Mouse (Mus musculus): Measurements from ENCODE around the gene Myh10.
"Not testable (repeated sequence)": the region's sequence is repeated elsewhere in the genome, so short reads cannot be mapped to it uniquely, and the experiment has no call there.

The Myh10 gene

GRCm38 (mm10) chr11:68692693-68693446 is 1.5 kb downstream of the Myh10 start:
- no peak for DNase-seq (ENCODE audit: low spot score)

- no peak for DNase-seq (ENCODE audit: low spot score)
Observed at GRCm38 (mm10) chr11:68693447-68694040, 2.2 kb downstream of the Myh10 start.

- no peak for DNase-seq (ENCODE audit: low spot score)
Observed at GRCm38 (mm10) chr11:68702370-68702769, 11.0 kb downstream of the Myh10 start.

- DNase-seq (ENCODE audit: low spot score): no peak
Observed at GRCm38 (mm10) chr11:68703360-68703759, 12.0 kb downstream of the Myh10 start.

- no peak for DNase-seq (ENCODE audit: low spot score)
Observed at GRCm38 (mm10) chr11:68704258-68704657, 12.9 kb downstream of the Myh10 start.

GRCm38 (mm10) chr11:68704847-68705246 is 13.5 kb downstream of the Myh10 start:
- no peak for DNase-seq (ENCODE audit: low spot score)

- no peak for DNase-seq (ENCODE audit: low spot score)
Observed at GRCm38 (mm10) chr11:68706524-68707429, 15.4 kb downstream of the Myh10 start.

- no peak for DNase-seq (ENCODE audit: low spot score)
Observed at GRCm38 (mm10) chr11:68707881-68708582, 16.7 kb downstream of the Myh10 start.

GRCm38 (mm10) chr11:68716167-68716566 is 24.8 kb downstream of the Myh10 start:
- no peak for DNase-seq (ENCODE audit: low spot score)

- DNase-seq (ENCODE audit: low spot score): no peak
Observed at GRCm38 (mm10) chr11:68717171-68717840, 25.9 kb downstream of the Myh10 start.

GRCm38 (mm10) chr11:68719096-68719648 is 27.8 kb downstream of the Myh10 start:
- DNase-seq (ENCODE audit: low spot score): no peak

GRCm38 (mm10) chr11:68719774-68720173 is 28.4 kb downstream of the Myh10 start:
- no peak for DNase-seq (ENCODE audit: low spot score)

GRCm38 (mm10) chr11:68724117-68724516 is 32.8 kb downstream of the Myh10 start:
- DNase-seq (ENCODE audit: low spot score): peak; percentile 11

- DNase-seq (ENCODE audit: low spot score): no peak
Observed at GRCm38 (mm10) chr11:68728693-68729092, 37.3 kb downstream of the Myh10 start.

- DNase-seq (ENCODE audit: low spot score): no peak
Observed at GRCm38 (mm10) chr11:68730792-68731191, 39.4 kb downstream of the Myh10 start.

GRCm38 (mm10) chr11:68732066-68732465 is 40.7 kb downstream of the Myh10 start:
- no peak for DNase-seq (ENCODE audit: low spot score)

GRCm38 (mm10) chr11:68733401-68733800 is 42.0 kb downstream of the Myh10 start:
- DNase-seq (ENCODE audit: low spot score): not testable (repeated sequence)

- no peak for DNase-seq (ENCODE audit: low spot score)
Observed at GRCm38 (mm10) chr11:68739509-68739908, 48.1 kb downstream of the Myh10 start.

- DNase-seq (ENCODE audit: low spot score): no peak
Observed at GRCm38 (mm10) chr11:68742658-68743057, 51.3 kb downstream of the Myh10 start.

- DNase-seq (ENCODE audit: low spot score): no peak
Observed at GRCm38 (mm10) chr11:68744150-68744549, 52.8 kb downstream of the Myh10 start.
